Mouse (Mus musculus): ENCODE data around the gene Fam117a. TPM values are rescaled to one million over a fixed set of nuclear protein-coding genes. Genes with fewer than 3 reads are reported as not detected.

The Fam117a gene
- total and polyA plus RNA-seq, 2 experiments: 1.8 to 7.4 TPM

GRCm38 (mm10) chr11:95339471-95340021, 2.7 kb downstream of the Fam117a start:
- H3K79me2 ChIP-seq (ENCODE audit: control insufficient read depth, insufficient read depth, low read length): no peaks in the 10 kb centered on the region
- H3K27ac ChIP-seq (replicated peaks; ENCODE audit: insufficient read depth, low read depth, low read length): no peak overlapping the region
- WGBS: 68% methylated on average over 14 of the region's 14 CpGs

GRCm38 (mm10) chr11:95340259-95340658, 3.4 kb downstream of the Fam117a start:
- H3K27ac ChIP-seq (replicated peaks; ENCODE audit: insufficient read depth, low read depth, low read length): no peak overlapping the region
- no peak overlapping the region for H3K4me3 ChIP-seq (ENCODE audit: insufficient read depth, low read depth, low read length)
- H3K27me3 ChIP-seq (ENCODE audit: control insufficient read depth, insufficient read depth, low read length): no peaks in the 10 kb centered on the region
- no peak overlapping the region for H3K9ac ChIP-seq (ENCODE audit: low read depth, low read length)
- 97% methylated on average over 1 of the region's 1 CpGs for WGBS
- TF ChIP-seq CTCF (IDR thresholded peaks at IDR 0.05; ENCODE audit: low read depth, low read length) (no peak), POLR2A (IDR thresholded peaks at IDR 0.05; ENCODE audit: extremely low read depth, insufficient read depth, low read length) (no peak)
- H3K79me2 ChIP-seq (ENCODE audit: control insufficient read depth, insufficient read depth, low read length): no peaks in the 10 kb centered on the region
- H3K36me3 ChIP-seq (ENCODE audit: control insufficient read depth, insufficient read depth, low read length): no peaks in the 10 kb centered on the region
- no peak for DNase-seq (ENCODE audit: extremely low read depth, low read depth, low spot score)
- H3K4me1 ChIP-seq (ENCODE audit: control insufficient read depth, insufficient read depth, low read length): peaks cover 12% of the 10 kb centered on the region

More at GRCm38 (mm10) chr11:95339471-95340021, 2.7 kb downstream of the Fam117a start:
- no peaks in the 10 kb centered on the region for H3K27me3 ChIP-seq (ENCODE audit: control insufficient read depth, insufficient read depth, low read length)
- no peak for DNase-seq (ENCODE audit: extremely low read depth, low read depth, low spot score)
- no peaks in the 10 kb centered on the region for H3K36me3 ChIP-seq (ENCODE audit: control insufficient read depth, insufficient read depth, low read length)
- H3K4me1 ChIP-seq (ENCODE audit: control insufficient read depth, insufficient read depth, low read length): peaks cover 8% of the 10 kb centered on the region
- TF ChIP-seq POLR2A (IDR thresholded peaks at IDR 0.05; ENCODE audit: extremely low read depth, insufficient read depth, low read length) (no peak), CTCF (IDR thresholded peaks at IDR 0.05; ENCODE audit: low read depth, low read length) (no peak)
- H3K9ac ChIP-seq (ENCODE audit: low read depth, low read length): no peak overlapping the region
- H3K4me3 ChIP-seq (ENCODE audit: insufficient read depth, low read depth, low read length): no peak overlapping the region

GRCm38 (mm10) chr11:95340664-95341063, 3.8 kb downstream of the Fam117a start:
- no peak for TF ChIP-seq POLR2A (IDR thresholded peaks at IDR 0.05; ENCODE audit: extremely low read depth, insufficient read depth, low read length)
- TF ChIP-seq CTCF (IDR thresholded peaks at IDR 0.05; ENCODE audit: low read depth, low read length): no peak
- Histone ChIP-seq H3K27me3 (ENCODE audit: control insufficient read depth, insufficient read depth, low read length) (no peaks in the 10 kb centered on the region), H3K79me2 (ENCODE audit: control insufficient read depth, insufficient read depth, low read length) (no peaks in the 10 kb centered on the region), H3K4me3 (ENCODE audit: insufficient read depth, low read depth, low read length) (no peak overlapping the region), H3K27ac (replicated peaks; ENCODE audit: insufficient read depth, low read depth, low read length) (no peak overlapping the region), H3K4me1 (ENCODE audit: control insufficient read depth, insufficient read depth, low read length) (peaks cover 12% of the 10 kb centered on the region), H3K36me3 (ENCODE audit: control insufficient read depth, insufficient read depth, low read length) (no peaks in the 10 kb centered on the region), H3K9ac (ENCODE audit: low read depth, low read length) (no peak overlapping the region)
- DNase-seq (ENCODE audit: extremely low read depth, low read depth, low spot score): no peak
- 80% methylated on average over 5 of the region's 5 CpGs for WGBS

- H3K27me3 ChIP-seq (ENCODE audit: control insufficient read depth, insufficient read depth, low read length): no peaks in the 10 kb centered on the region
- no peak overlapping the region for H3K4me3 ChIP-seq (ENCODE audit: insufficient read depth, low read depth, low read length)
- H3K9ac ChIP-seq (ENCODE audit: low read depth, low read length): no peak overlapping the region
- H3K4me1 ChIP-seq (ENCODE audit: control insufficient read depth, insufficient read depth, low read length): peaks cover 8% of the 10 kb centered on the region; the same call in 1 of the 2 replicates
- TF ChIP-seq POLR2A (IDR thresholded peaks at IDR 0.05; ENCODE audit: extremely low read depth, insufficient read depth, low read length) (no peak), CTCF (IDR thresholded peaks at IDR 0.05; ENCODE audit: low read depth, low read length) (no peak)
- H3K27ac ChIP-seq (replicated peaks; ENCODE audit: insufficient read depth, low read depth, low read length): no peak overlapping the region
- H3K36me3 ChIP-seq (ENCODE audit: control insufficient read depth, insufficient read depth, low read length): no peaks in the 10 kb centered on the region
- H3K79me2 ChIP-seq (ENCODE audit: control insufficient read depth, insufficient read depth, low read length): no peaks in the 10 kb centered on the region
- DNase-seq (ENCODE audit: extremely low read depth, low read depth, low spot score): no peak
- WGBS: 84% methylated on average over 4 of the region's 4 CpGs
These were observed 6.4 kb downstream of the Fam117a start for GRCm38 (mm10) chr11:95343180-95343579.

GRCm38 (mm10) chr11:95344181-95344580, 7.4 kb downstream of the Fam117a start:
- no peak overlapping the region for H3K4me3 ChIP-seq (ENCODE audit: insufficient read depth, low read depth, low read length)
- H3K4me1 ChIP-seq (ENCODE audit: control insufficient read depth, insufficient read depth, low read length): peaks cover 8% of the 10 kb centered on the region; the same call in 1 of the 2 replicates
- H3K27ac ChIP-seq (replicated peaks; ENCODE audit: insufficient read depth, low read depth, low read length): no peak overlapping the region
- 77% methylated on average over 2 of the region's 2 CpGs for WGBS
- H3K36me3 ChIP-seq (ENCODE audit: control insufficient read depth, insufficient read depth, low read length): no peaks in the 10 kb centered on the region
- no peaks in the 10 kb centered on the region for H3K79me2 ChIP-seq (ENCODE audit: control insufficient read depth, insufficient read depth, low read length)
- DNase-seq (ENCODE audit: extremely low read depth, low read depth, low spot score): no peak
- H3K9ac ChIP-seq (ENCODE audit: low read depth, low read length): no peak overlapping the region
- TF ChIP-seq CTCF (IDR thresholded peaks at IDR 0.05; ENCODE audit: low read depth, low read length) (no peak), POLR2A (IDR thresholded peaks at IDR 0.05; ENCODE audit: extremely low read depth, insufficient read depth, low read length) (no peak)
- no peaks in the 10 kb centered on the region for H3K27me3 ChIP-seq (ENCODE audit: control insufficient read depth, insufficient read depth, low read length)

GRCm38 (mm10) chr11:95350289-95350688, 13.5 kb downstream of the Fam117a start:
- no peak overlapping the region for H3K27ac ChIP-seq (replicated peaks; ENCODE audit: insufficient read depth, low read depth, low read length)
- peak; percentile 30 for DNase-seq (ENCODE audit: extremely low read depth, low read depth, low spot score)

More at GRCm38 (mm10) chr11:95350289-95350688, 13.5 kb downstream of the Fam117a start:
- no peaks in the 10 kb centered on the region for H3K79me2 ChIP-seq (ENCODE audit: control insufficient read depth, insufficient read depth, low read length)
- TF ChIP-seq POLR2A (IDR thresholded peaks at IDR 0.05; ENCODE audit: extremely low read depth, insufficient read depth, low read length) (no peak), CTCF (IDR thresholded peaks at IDR 0.05; ENCODE audit: low read depth, low read length) (no peak)
- H3K4me3 ChIP-seq (ENCODE audit: insufficient read depth, low read depth, low read length): no peak overlapping the region
- no peak overlapping the region for H3K9ac ChIP-seq (ENCODE audit: low read depth, low read length)
- H3K4me1 ChIP-seq (ENCODE audit: control insufficient read depth, insufficient read depth, low read length): peaks cover 4% of the 10 kb centered on the region
- H3K36me3 ChIP-seq (ENCODE audit: control insufficient read depth, insufficient read depth, low read length): no peaks in the 10 kb centered on the region
- WGBS: 36% methylated on average over 6 of the region's 6 CpGs
- no peaks in the 10 kb centered on the region for H3K27me3 ChIP-seq (ENCODE audit: control insufficient read depth, insufficient read depth, low read length)
